Mouse (Mus musculus) cortical plate, adult 2 months (tissue): ENCODE data around the gene Sez6.

ENCODE experiments used
- CTCF ChIP-seq: fragments of 200-500 bp; IDR thresholded peaks from 2 replicates; pipeline ENCODE4 v1.5.1; 2011; ENCODE audit warnings: mild to moderate bottlenecking, control low read depth, low read length; ENCODE audit not compliant: insufficient read depth; ENCODE audit errors: extremely low read depth
- POLR2A ChIP-seq: fragments of 200-500 bp; IDR thresholded peaks from 2 replicates; pipeline ENCODE4 v1.6.1; 2011; ENCODE audit warnings: mild to moderate bottlenecking, low read length, control low read depth; ENCODE audit not compliant: insufficient read depth; ENCODE audit errors: extremely low read depth

DNA sequence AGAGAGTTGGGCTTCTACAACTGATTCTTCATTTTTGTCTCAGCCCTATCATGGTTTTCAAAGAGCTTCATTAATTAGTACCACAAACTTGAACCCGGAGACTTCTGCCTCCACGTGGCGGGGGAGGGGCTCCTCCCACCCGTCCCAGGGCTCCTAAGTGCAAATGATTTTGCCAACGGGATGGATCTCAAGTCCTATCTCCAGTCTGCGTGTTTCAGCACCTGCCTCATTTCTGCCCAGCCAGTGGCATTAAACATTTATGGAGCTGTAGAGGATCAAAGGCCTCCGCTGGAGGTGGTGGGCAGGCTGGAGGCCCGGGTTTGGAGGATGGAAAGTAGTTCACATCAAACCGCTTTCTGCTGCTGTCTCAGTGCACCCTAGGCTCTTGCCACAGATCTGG lies 3.9 kb upstream of the Sez6 start:
- no peak for TF ChIP-seq CTCF
- no peak for TF ChIP-seq POLR2A
